Mouse (Mus musculus): ENCODE measurements around the gene Agr3.

Agr3 gene

DNA sequence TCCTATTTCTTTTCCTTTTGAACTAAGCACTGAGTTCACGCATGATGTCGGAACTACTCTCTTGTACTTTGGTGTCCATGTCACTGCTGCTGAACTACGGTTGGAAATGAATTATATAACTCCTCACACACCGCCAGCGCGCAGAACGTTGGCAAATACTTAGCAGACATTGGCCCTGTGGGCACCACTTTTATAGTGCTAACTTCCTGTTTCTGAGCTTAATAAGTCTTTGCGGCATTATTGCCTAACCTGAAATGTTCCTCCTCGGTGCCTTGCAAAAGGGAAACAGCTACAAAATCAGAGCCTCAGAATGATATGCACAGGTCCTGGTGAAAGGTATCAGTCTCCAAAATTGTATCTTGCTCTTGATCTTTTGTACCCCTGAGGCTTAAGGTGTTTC, 58.1 kb downstream of the Agr3 start:
- DNase-seq (ENCODE audit: low spot score), result no peak

DNA sequence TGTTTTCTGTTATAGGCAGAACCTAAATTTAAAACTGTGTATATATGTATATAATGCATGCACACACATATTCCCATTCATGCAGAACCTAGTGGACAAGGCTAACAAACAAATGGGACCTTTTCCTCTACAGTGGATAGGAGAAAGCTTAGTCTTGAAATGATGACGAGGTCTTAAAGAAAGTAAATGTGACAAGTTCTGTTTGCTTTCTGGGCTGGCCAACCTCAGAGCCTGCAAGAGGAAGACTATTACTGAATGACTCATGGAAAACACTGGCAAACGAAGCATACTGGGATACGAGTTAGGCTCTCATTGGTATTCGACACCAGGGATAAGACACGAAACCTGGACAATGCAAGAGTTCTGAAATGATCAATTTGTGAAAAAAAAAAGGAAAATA, 59.3 kb downstream of the Agr3 start:
- DNase-seq (ENCODE audit: low spot score), result no peak

DNA sequence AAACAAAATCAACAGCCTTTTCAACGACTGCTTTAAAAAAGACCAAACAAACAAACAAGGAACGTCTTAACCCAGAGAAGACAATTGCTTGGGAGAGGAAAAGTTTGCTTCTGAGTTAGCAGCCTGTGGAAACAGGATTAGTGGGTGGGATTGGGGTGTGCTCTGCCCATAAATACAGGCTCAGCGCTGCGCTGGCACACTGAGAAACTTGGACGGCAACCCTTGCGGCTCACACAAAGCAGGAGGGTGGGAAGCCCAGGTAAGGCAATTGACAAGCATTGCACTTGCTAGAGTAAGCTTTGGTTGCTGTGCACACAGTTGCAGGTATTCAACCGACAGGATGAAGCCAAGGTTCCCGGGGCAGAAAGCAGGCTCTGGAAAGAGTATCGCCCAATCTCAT, 67.3 kb downstream of the Agr3 start, which contains the start of gene Agr2:
Gene Agr2, plus strand, starts transcription at position 197 of the 400 bp plus-strand sequence.
- no peak for DNase-seq (ENCODE audit: low spot score)

DNA sequence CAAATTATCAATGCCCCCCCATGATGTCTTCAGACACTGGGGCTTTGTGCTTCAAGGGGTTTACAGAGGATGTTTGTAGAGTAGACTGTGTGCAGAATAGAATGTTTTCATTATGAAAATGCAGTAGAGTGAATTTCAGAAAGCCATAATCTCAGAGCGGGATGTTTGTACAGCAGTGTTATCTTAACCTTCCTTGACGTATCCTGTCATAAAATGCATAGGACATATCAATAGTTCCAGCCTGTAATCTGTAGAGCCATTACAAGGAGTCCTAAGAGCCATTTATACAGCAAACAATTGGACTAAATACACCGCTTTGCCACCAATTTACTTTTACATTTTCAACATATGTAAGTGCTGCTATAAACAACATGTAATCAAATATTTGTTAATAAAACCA, 68.2 kb downstream of the Agr3 start:
- no peak for DNase-seq (ENCODE audit: low spot score)

GRCm38 (mm10) chr12:35994098-35994497, 68.7 kb downstream of the Agr3 start:
- DNase-seq (ENCODE audit: low spot score), result no peak

- no peak for DNase-seq (ENCODE audit: low spot score)
Measured at GRCm38 (mm10) chr12:35995799-35996198, 70.4 kb downstream of the Agr3 start.
